Mouse (Mus musculus) forebrain, embryonic 13.5 days (tissue): Measurements from ENCODE around the gene Slc6a16. TPM values are rescaled to one million over a fixed set of nuclear protein-coding genes. Genes with fewer than 3 reads are reported as not detected.

ENCODE experiments used
- ATAC-seq: fragments of 200-750 bp; cut with Nextera tagmentation; 2 replicates; pipeline ENCODE4 v1.8.0; 2017
- H3K27ac ChIP-seq: fragments of 300-500 bp; sonication (generic); 2 replicates; pipeline ENCODE4 v1.5.1; 2015; ENCODE audit warnings: inconsistent platforms, mild to moderate bottlenecking, moderate library complexity
- H3K27me3 ChIP-seq: fragments of 300-500 bp; sonication (generic); 2 replicates; pipeline ENCODE4 v1.6.1; 2015; ENCODE audit warnings: mild to moderate bottlenecking, inconsistent platforms
- H3K36me3 ChIP-seq: fragments of 300-500 bp; sonication (generic); 2 replicates; pipeline ENCODE4 v1.6.1; 2015; ENCODE audit warnings: mild to moderate bottlenecking, inconsistent platforms; ENCODE audit not compliant: poor library complexity, severe bottlenecking
- H3K4me1 ChIP-seq: fragments of 300-500 bp; sonication (generic); 2 replicates; pipeline ENCODE4 v1.6.1; 2015; ENCODE audit warnings: inconsistent platforms
- H3K4me2 ChIP-seq: fragments of 300-500 bp; sonication (generic); 2 replicates; pipeline ENCODE4 v1.6.1; 2015; ENCODE audit warnings: inconsistent platforms, mild to moderate bottlenecking, moderate library complexity
- H3K4me3 ChIP-seq: fragments of 300-500 bp; sonication (generic); 2 replicates; pipeline ENCODE4 v1.5.1; 2015; ENCODE audit warnings: mild to moderate bottlenecking, inconsistent platforms
- H3K9ac ChIP-seq: fragments of 300-500 bp; sonication (generic); 2 replicates; pipeline ENCODE4 v1.6.1; 2015; ENCODE audit warnings: mild to moderate bottlenecking, inconsistent platforms
- H3K9me3 ChIP-seq: fragments of 300-500 bp; sonication (generic); replicated peaks from 2 replicates; pipeline ENCODE4 v1.6.1; 2016; ENCODE audit warnings: inconsistent platforms
- WGBS: fragments of 180-500 bp; shearing (Covaris S2); methylation state at CpG from one replicate; pipeline ENCODE4 v1.1.7; 2015; 5-methylcytosine and 5-hydroxymethylcytosine counted together
- polyA plus RNA-seq: library from polyadenylated mRNA; unstranded; fragments of >200 nt; fragmentation: Nextera tagmentation; extraction: Ambion mirVana; gene quantifications from 2 replicates; pipeline ENCODE4 v1.2.1, GENCODE M21; 2015

Slc6a16 gene
- polyA plus RNA-seq: 0.11 and 0.23 TPM in 2 replicates

GRCm38 (mm10) chr7:45240633-45241388 is at the start of gene Slc6a16:
Gene Slc6a16, plus strand, starts transcription at chr7:45241085.
- Histone ChIP-seq H3K4me2 (peak within 1 kb of the TSS; percentile 67), H3K4me3 (peak within 1 kb of the TSS; percentile 37), H3K9ac (peak within 1 kb of the TSS; percentile 55), H3K27ac (no peak within 1 kb of the TSS), H3K36me3 (no peaks in the 10 kb centered on the region), H3K9me3 (no peaks in the 10 kb centered on the region), H3K27me3 (peaks cover 54% of the 10 kb centered on the region), H3K4me1 (peaks cover 8% of the 10 kb centered on the region)
- peak; percentile 67 for ATAC-seq
- 9% methylated on average over 42 of the region's 53 CpGs for WGBS

- H3K4me1 ChIP-seq: peaks cover 5% of the 10 kb centered on the region; the same call in 1 of the 2 replicates
- no peaks in the 10 kb centered on the region for H3K36me3 ChIP-seq
- ATAC-seq: no peak
- WGBS: 84% methylated on average over 2 of the region's 2 CpGs
- H3K27me3 ChIP-seq: peaks cover 36% of the 10 kb centered on the region
- H3K9ac ChIP-seq: no peak overlapping the region
- H3K4me3 ChIP-seq: no peak overlapping the region
- H3K9me3 ChIP-seq: no peaks in the 10 kb centered on the region
- H3K27ac ChIP-seq: no peak overlapping the region
- H3K4me2 ChIP-seq: no peak overlapping the region
These were observed 49.7 kb upstream of the Slc6a16 start for GRCm38 (mm10) chr7:45191161-45191560.

- H3K4me3 ChIP-seq: no peak overlapping the region
- ATAC-seq: no peak
- WGBS: 28% methylated on average over 8 of the region's 8 CpGs
- H3K4me1 ChIP-seq: 0 out of 2 replicates have a peak, but pooled peaks cover 4% of the 10 kb centered on the region
- H3K9ac ChIP-seq: no peak overlapping the region
- no peaks in the 10 kb centered on the region for H3K9me3 ChIP-seq
- H3K27ac ChIP-seq: no peak overlapping the region
- H3K27me3 ChIP-seq: peaks cover 34% of the 10 kb centered on the region
- no peaks in the 10 kb centered on the region for H3K36me3 ChIP-seq
- no peak overlapping the region for H3K4me2 ChIP-seq
These were observed 49.0 kb upstream of the Slc6a16 start for GRCm38 (mm10) chr7:45191803-45192363.

- Histone ChIP-seq H3K4me3 (no peak overlapping the region), H3K4me2 (no peak overlapping the region), H3K9ac (no peak overlapping the region), H3K9me3 (no peaks in the 10 kb centered on the region), H3K4me1 (0 out of 2 replicates have a peak, but pooled peaks cover 4% of the 10 kb centered on the region), H3K27me3 (peaks cover 33% of the 10 kb centered on the region), H3K27ac (no peak overlapping the region), H3K36me3 (no peaks in the 10 kb centered on the region)
- ATAC-seq: no peak
- 80% methylated on average over 7 of the region's 7 CpGs for WGBS
These were observed 48.1 kb upstream of the Slc6a16 start for GRCm38 (mm10) chr7:45192585-45193310.

- Histone ChIP-seq H3K27me3 (peaks cover 26% of the 10 kb centered on the region), H3K4me1 (0 out of 2 replicates have a peak, but pooled peaks cover 7% of the 10 kb centered on the region), H3K27ac (no peak overlapping the region), H3K9me3 (no peaks in the 10 kb centered on the region), H3K9ac (no peak overlapping the region), H3K4me3 (no peak overlapping the region), H3K36me3 (no peaks in the 10 kb centered on the region), H3K4me2 (no peak overlapping the region)
- no peak for ATAC-seq
- WGBS: 58% methylated on average over 5 of the region's 5 CpGs
These were observed 47.5 kb upstream of the Slc6a16 start for GRCm38 (mm10) chr7:45193406-45193805.

- ATAC-seq: no peak
- WGBS: 75% methylated on average over 17 of the region's 17 CpGs
- no peaks in the 10 kb centered on the region for H3K9me3 ChIP-seq
These were observed 46.8 kb upstream of the Slc6a16 start for GRCm38 (mm10) chr7:45193871-45194785.

GRCm38 (mm10) chr7:45195341-45196175 is 45.3 kb upstream of the Slc6a16 start:
- 63% methylated on average over 13 of the region's 13 CpGs for WGBS
- Histone ChIP-seq H3K4me3 (no peak overlapping the region), H3K9me3 (no peaks in the 10 kb centered on the region), H3K4me1 (0 out of 2 replicates have a peak, but pooled peaks cover 10% of the 10 kb centered on the region), H3K4me2 (no peak overlapping the region), H3K27me3 (peaks cover 21% of the 10 kb centered on the region), H3K27ac (no peak overlapping the region), H3K9ac (peak overlapping the region; percentile 30; the same call in 1 of the 2 replicates), H3K36me3 (no peaks in the 10 kb centered on the region)
- ATAC-seq: no peak

More at GRCm38 (mm10) chr7:45193871-45194785, 46.8 kb upstream of the Slc6a16 start:
- H3K27me3 ChIP-seq: peaks cover 25% of the 10 kb centered on the region
- no peak overlapping the region for H3K4me2 ChIP-seq
- H3K9ac ChIP-seq: no peak overlapping the region
- H3K4me3 ChIP-seq: no peak overlapping the region
- H3K27ac ChIP-seq: no peak overlapping the region
- no peaks in the 10 kb centered on the region for H3K36me3 ChIP-seq
- 0 out of 2 replicates have a peak, but pooled peaks cover 10% of the 10 kb centered on the region for H3K4me1 ChIP-seq

GRCm38 (mm10) chr7:45196176-45196535 is 44.7 kb upstream of the Slc6a16 start:
- no peaks in the 10 kb centered on the region for H3K36me3 ChIP-seq
- H3K4me3 ChIP-seq: no peak overlapping the region
- peaks cover 21% of the 10 kb centered on the region for H3K27me3 ChIP-seq
- no peak for ATAC-seq
- no peak overlapping the region for H3K27ac ChIP-seq
- H3K4me1 ChIP-seq: 0 out of 2 replicates have a peak, but pooled peaks cover 10% of the 10 kb centered on the region
- no peak overlapping the region for H3K9ac ChIP-seq
- WGBS: 67% methylated on average over 4 of the region's 4 CpGs
- no peaks in the 10 kb centered on the region for H3K9me3 ChIP-seq
- H3K4me2 ChIP-seq: no peak overlapping the region

- ATAC-seq: no peak
- Histone ChIP-seq H3K36me3 (no peaks in the 10 kb centered on the region), H3K9me3 (no peaks in the 10 kb centered on the region), H3K4me1 (0 out of 2 replicates have a peak, but pooled peaks cover 7% of the 10 kb centered on the region), H3K4me2 (no peak overlapping the region), H3K4me3 (no peak overlapping the region), H3K27me3 (peaks cover 19% of the 10 kb centered on the region), H3K9ac (no peak overlapping the region), H3K27ac (no peak overlapping the region)
- 69% methylated on average over 5 of the region's 5 CpGs for WGBS
These were observed 43.9 kb upstream of the Slc6a16 start for GRCm38 (mm10) chr7:45196994-45197393.

GRCm38 (mm10) chr7:45198435-45198834 is 42.5 kb upstream of the Slc6a16 start:
- Histone ChIP-seq H3K9ac (0 out of 2 replicates have a peak overlapping the region, but pooled peaks have one; percentile 9), H3K27ac (no peak overlapping the region), H3K4me2 (no peak overlapping the region), H3K27me3 (peaks cover 26% of the 10 kb centered on the region), H3K9me3 (no peaks in the 10 kb centered on the region), H3K36me3 (no peaks in the 10 kb centered on the region), H3K4me1 (0 out of 2 replicates have a peak, but pooled peaks cover 7% of the 10 kb centered on the region), H3K4me3 (no peak overlapping the region)
- WGBS: 15% methylated on average over 5 of the region's 5 CpGs
- ATAC-seq: peak; percentile 60; the same call in 1 of the 2 replicates
